Mouse (Mus musculus): ENCODE data around the gene Aqp5. TPM values are rescaled to one million over a fixed set of nuclear protein-coding genes. Genes with fewer than 3 reads are reported as not detected.

Gene Aqp5
- polyA plus RNA-seq, 1 experiment from 2014 or later: 0.15 TPM

DNA sequence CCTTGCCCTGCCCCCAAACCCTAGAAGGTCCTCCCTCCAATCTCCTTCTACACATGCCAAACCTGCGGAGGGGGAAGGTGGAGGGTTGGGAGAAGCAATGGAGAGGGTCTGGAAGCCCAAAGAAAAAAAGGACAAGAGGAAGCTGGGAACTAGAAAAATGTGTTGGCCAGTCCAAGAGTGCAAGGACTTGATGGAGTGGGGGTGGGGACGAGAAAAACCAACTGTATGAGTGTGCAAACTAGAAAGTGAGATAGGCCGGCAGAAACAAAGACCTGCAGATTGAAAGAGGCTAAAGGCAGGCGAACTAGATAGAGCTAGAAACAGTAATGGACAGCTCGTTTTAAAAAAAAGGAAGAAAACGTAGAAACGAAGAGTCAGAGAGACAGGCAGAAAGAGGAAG, 878 bp upstream of the Aqp5 start:
- H3K4me2 ChIP-seq (ENCODE audit: low read length): no peak overlapping the region
- H3K4me3 ChIP-seq (ENCODE audit: low read depth, low read length): no peak overlapping the region
- no peaks in the 10 kb centered on the region for H3K36me3 ChIP-seq (ENCODE audit: control insufficient read depth, insufficient read depth, low read length)
- H3K4me1 ChIP-seq (ENCODE audit: control insufficient read depth, insufficient read depth, low read length): peaks cover 7% of the 10 kb centered on the region
- no peak for DNase-seq (ENCODE audit: low spot score)
- no peaks in the 10 kb centered on the region for H3K9me3 ChIP-seq (replicated peaks; ENCODE audit: control insufficient read depth, low read length)
- H3K9ac ChIP-seq (ENCODE audit: low read length): no peak overlapping the region
- H3K27me3 ChIP-seq (replicated peaks; ENCODE audit: control insufficient read depth, insufficient read depth, low read length): peaks cover 94% of the 10 kb centered on the region
- no peak overlapping the region for H3K27ac ChIP-seq (ENCODE audit: low read depth, low read length)
- 10% methylated on average over 7 of the region's 7 CpGs for WGBS
- no peak for ATAC-seq

DNA sequence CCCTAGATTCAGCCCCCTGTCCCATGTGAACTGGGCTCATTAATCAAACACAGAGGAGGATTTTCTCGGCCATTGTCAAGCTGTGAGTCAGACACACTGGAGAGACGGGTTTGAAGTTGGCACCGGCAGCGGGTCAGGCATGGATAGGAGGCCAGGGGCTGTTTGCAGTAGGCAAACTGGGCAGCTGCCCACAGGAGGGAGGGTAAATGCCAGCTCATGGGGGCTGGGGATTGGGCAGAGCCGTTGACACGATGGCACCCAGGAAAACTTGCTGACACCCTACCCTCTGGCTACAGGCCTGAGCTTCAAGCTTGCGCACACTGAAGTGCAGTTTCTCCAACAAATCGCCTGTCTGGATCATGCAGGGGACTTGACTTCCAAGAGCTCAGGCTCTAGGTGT, 1.6 kb downstream of the Aqp5 start:
- Histone ChIP-seq H3K9ac (ENCODE audit: low read length) (no peak overlapping the region), H3K4me1 (ENCODE audit: control insufficient read depth, insufficient read depth, low read length) (0 out of 2 replicates have a peak, but pooled peaks cover 4% of the 10 kb centered on the region), H3K9me3 (replicated peaks; ENCODE audit: control insufficient read depth, low read length) (no peaks in the 10 kb centered on the region), H3K27me3 (replicated peaks; ENCODE audit: control insufficient read depth, insufficient read depth, low read length) (peaks cover 76% of the 10 kb centered on the region), H3K4me3 (ENCODE audit: low read depth, low read length) (no peak overlapping the region), H3K36me3 (ENCODE audit: control insufficient read depth, insufficient read depth, low read length) (no peaks in the 10 kb centered on the region), H3K4me2 (ENCODE audit: low read length) (no peak overlapping the region), H3K27ac (ENCODE audit: low read depth, low read length) (no peak overlapping the region)
- DNase-seq (ENCODE audit: low spot score): no peak
- WGBS: 53% methylated on average over 8 of the region's 8 CpGs
- no peak for ATAC-seq

DNA sequence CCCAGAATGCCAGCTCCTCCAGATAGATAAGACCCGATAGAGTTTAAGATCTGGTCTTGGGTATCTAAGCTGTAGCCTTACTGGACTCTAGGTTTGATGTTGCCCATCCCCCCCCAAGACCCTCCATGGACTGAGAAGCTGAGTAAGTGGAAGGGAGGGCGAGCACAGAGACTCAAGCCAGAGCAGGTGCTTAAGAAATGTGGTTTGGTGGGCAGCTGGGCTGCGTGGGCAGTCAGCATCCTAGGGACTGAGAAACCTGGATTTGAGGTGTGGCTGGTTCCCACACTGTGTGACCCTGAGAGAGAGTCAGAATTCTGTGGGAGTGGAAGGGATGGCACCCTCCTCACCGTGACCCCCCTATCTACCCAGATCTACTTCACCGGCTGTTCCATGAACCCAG, 2.3 kb downstream of the Aqp5 start:
- WGBS: 87% methylated on average over 5 of the region's 5 CpGs
- Histone ChIP-seq H3K4me1 (ENCODE audit: control insufficient read depth, insufficient read depth, low read length) (0 out of 2 replicates have a peak, but pooled peaks cover 4% of the 10 kb centered on the region), H3K27ac (ENCODE audit: low read depth, low read length) (no peak overlapping the region), H3K36me3 (ENCODE audit: control insufficient read depth, insufficient read depth, low read length) (no peaks in the 10 kb centered on the region), H3K9me3 (replicated peaks; ENCODE audit: control insufficient read depth, low read length) (no peaks in the 10 kb centered on the region), H3K4me2 (ENCODE audit: low read length) (no peak overlapping the region), H3K4me3 (ENCODE audit: low read depth, low read length) (no peak overlapping the region), H3K9ac (ENCODE audit: low read length) (no peak overlapping the region), H3K27me3 (replicated peaks; ENCODE audit: control insufficient read depth, insufficient read depth, low read length) (peaks cover 70% of the 10 kb centered on the region)
- ATAC-seq (no peak), DNase-seq (ENCODE audit: low spot score) (no peak)

DNA sequence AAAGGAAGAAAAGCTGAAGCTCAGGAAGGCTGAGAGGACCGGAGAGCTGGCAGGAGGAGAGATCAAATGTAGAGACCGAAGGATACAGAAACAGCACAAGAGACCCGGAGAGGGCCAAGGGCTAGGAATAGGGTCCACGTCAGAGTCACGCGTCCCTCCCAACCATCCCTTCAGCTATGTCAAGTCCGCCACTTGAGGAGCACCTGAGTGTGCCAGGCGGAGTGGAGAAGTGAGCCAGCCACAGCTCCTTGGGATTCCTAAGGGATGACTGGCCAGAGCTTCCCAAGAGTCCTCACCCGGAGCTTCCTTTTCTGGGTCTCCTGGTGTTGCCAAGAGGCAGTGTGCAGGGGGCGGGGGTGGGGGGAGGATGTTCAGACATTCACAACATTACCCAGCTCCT, 4.4 kb downstream of the Aqp5 start:
- Histone ChIP-seq H3K4me1 (ENCODE audit: control insufficient read depth, insufficient read depth, low read length) (0 out of 2 replicates have a peak, but pooled peaks cover 4% of the 10 kb centered on the region), H3K27ac (ENCODE audit: low read depth, low read length) (no peak overlapping the region), H3K4me3 (ENCODE audit: low read depth, low read length) (no peak overlapping the region), H3K9ac (ENCODE audit: low read length) (no peak overlapping the region), H3K9me3 (replicated peaks; ENCODE audit: control insufficient read depth, low read length) (no peaks in the 10 kb centered on the region), H3K27me3 (replicated peaks; ENCODE audit: control insufficient read depth, insufficient read depth, low read length) (peaks cover 50% of the 10 kb centered on the region), H3K36me3 (ENCODE audit: control insufficient read depth, insufficient read depth, low read length) (no peaks in the 10 kb centered on the region), H3K4me2 (ENCODE audit: low read length) (no peak overlapping the region)
- no peak for DNase-seq (ENCODE audit: low spot score)
- no peak for ATAC-seq
- 87% methylated on average over 10 of the region's 10 CpGs for WGBS

DNA sequence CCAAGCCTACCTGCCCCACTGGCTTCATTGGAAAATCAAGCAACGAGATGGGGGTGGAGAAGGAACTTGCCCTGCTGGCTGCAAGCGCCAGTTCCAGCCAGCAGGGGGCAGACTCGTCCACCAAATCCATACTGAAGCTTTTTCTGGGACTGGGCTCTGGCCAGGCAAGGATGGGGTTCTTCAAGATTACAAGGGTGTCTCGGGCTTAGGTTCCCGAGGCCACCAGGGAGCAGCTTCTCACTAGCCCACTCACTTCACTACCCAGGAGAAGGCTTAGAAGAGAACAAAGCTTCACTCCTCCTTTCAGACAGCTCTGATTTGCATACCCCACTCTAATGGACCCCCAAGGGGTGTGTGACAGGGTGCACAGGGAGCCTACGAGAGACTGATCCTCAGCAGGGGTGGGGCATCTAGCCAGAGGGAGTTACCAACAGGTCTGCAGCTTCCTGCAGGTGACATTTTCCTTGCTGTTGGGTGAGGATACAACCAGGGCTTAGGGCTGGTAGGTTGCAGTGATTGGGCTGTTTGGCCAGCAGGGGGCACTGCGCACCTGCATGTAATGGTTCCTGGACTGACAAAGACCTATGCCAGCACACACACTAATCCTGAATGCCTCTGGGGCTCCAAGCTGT, 5.6 kb downstream of the Aqp5 start:
- Histone ChIP-seq H3K4me2 (ENCODE audit: low read length) (peak overlapping the region; percentile 31), H3K4me3 (ENCODE audit: low read depth, low read length) (no peak overlapping the region), H3K27ac (ENCODE audit: low read depth, low read length) (no peak overlapping the region), H3K36me3 (ENCODE audit: control insufficient read depth, insufficient read depth, low read length) (no peaks in the 10 kb centered on the region), H3K9ac (ENCODE audit: low read length) (peak overlapping the region; percentile 41), H3K9me3 (replicated peaks; ENCODE audit: control insufficient read depth, low read length) (no peaks in the 10 kb centered on the region), H3K4me1 (ENCODE audit: control insufficient read depth, insufficient read depth, low read length) (no peaks in the 10 kb centered on the region), H3K27me3 (replicated peaks; ENCODE audit: control insufficient read depth, insufficient read depth, low read length) (peaks cover 38% of the 10 kb centered on the region)
- DNase-seq (ENCODE audit: low spot score): peak; percentile 93
- WGBS: 0% methylated on average over 7 of the region's 7 CpGs
- peak; percentile 94 for ATAC-seq

DNA sequence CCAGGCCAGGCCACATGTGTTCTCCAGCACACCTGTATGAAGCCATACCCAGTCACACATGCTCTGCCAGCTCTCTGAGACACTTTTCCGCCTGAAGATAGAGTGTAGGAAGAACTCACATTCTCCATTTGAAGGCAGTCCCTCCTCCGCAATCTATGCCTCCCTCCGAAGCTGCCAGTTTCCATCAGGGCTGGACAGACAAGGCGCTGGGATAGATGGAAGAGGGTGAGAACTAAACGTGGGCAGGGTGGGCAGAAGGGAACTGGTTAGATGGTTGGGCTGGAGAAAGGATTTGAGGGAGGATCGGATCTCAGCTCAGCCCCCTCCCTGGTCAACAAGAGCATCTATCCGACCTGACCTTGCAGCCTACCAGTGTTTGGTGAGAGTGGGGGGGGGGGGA, 6.3 kb downstream of the Aqp5 start:
- no peak overlapping the region for H3K27ac ChIP-seq (ENCODE audit: low read depth, low read length)
- H3K9ac ChIP-seq (ENCODE audit: low read length): no peak overlapping the region
- 55% methylated on average over 7 of the region's 7 CpGs for WGBS
- no peaks in the 10 kb centered on the region for H3K9me3 ChIP-seq (replicated peaks; ENCODE audit: control insufficient read depth, low read length)
- no peak for ATAC-seq
- H3K4me3 ChIP-seq (ENCODE audit: low read depth, low read length): no peak overlapping the region
- H3K36me3 ChIP-seq (ENCODE audit: control insufficient read depth, insufficient read depth, low read length): no peaks in the 10 kb centered on the region
- peaks cover 3% of the 10 kb centered on the region; the same call in 1 of the 2 replicates for H3K4me1 ChIP-seq (ENCODE audit: control insufficient read depth, insufficient read depth, low read length)
- H3K27me3 ChIP-seq (replicated peaks; ENCODE audit: control insufficient read depth, insufficient read depth, low read length): peaks cover 31% of the 10 kb centered on the region
- no peak overlapping the region for H3K4me2 ChIP-seq (ENCODE audit: low read length)
- no peak for DNase-seq (ENCODE audit: low spot score)

DNA sequence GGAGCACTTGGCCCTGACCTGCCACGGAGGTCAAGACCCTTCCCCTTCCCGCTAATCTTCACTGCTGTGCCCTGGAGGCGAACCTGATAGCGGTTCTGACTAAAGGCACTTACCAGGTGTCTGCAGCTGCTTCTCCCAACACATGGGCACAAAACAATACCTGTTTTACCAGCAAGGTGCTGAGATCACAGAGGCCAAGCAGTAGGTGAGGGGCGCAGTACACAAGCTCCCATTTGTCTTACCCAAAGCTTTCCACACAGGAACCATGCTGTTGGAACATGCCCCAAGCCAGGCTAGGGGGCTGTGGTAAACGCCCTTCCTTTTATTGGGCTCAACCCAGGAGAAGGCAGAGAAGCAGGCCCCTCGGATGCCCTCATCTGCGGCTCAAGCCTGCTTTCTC, 7.0 kb downstream of the Aqp5 start:
- DNase-seq (ENCODE audit: low spot score) (no peak), ATAC-seq (no peak)
- WGBS: 61% methylated on average over 8 of the region's 8 CpGs
- H3K27me3 ChIP-seq (replicated peaks; ENCODE audit: control insufficient read depth, insufficient read depth, low read length): peaks cover 23% of the 10 kb centered on the region
- no peak overlapping the region for H3K4me2 ChIP-seq (ENCODE audit: low read length)
- no peaks in the 10 kb centered on the region for H3K36me3 ChIP-seq (ENCODE audit: control insufficient read depth, insufficient read depth, low read length)
- no peak overlapping the region for H3K9ac ChIP-seq (ENCODE audit: low read length)
- H3K4me3 ChIP-seq (ENCODE audit: low read depth, low read length): no peak overlapping the region
- peaks cover 3% of the 10 kb centered on the region; the same call in 1 of the 2 replicates for H3K4me1 ChIP-seq (ENCODE audit: control insufficient read depth, insufficient read depth, low read length)
- no peak overlapping the region for H3K27ac ChIP-seq (ENCODE audit: low read depth, low read length)
- H3K9me3 ChIP-seq (replicated peaks; ENCODE audit: control insufficient read depth, low read length): no peaks in the 10 kb centered on the region

DNA sequence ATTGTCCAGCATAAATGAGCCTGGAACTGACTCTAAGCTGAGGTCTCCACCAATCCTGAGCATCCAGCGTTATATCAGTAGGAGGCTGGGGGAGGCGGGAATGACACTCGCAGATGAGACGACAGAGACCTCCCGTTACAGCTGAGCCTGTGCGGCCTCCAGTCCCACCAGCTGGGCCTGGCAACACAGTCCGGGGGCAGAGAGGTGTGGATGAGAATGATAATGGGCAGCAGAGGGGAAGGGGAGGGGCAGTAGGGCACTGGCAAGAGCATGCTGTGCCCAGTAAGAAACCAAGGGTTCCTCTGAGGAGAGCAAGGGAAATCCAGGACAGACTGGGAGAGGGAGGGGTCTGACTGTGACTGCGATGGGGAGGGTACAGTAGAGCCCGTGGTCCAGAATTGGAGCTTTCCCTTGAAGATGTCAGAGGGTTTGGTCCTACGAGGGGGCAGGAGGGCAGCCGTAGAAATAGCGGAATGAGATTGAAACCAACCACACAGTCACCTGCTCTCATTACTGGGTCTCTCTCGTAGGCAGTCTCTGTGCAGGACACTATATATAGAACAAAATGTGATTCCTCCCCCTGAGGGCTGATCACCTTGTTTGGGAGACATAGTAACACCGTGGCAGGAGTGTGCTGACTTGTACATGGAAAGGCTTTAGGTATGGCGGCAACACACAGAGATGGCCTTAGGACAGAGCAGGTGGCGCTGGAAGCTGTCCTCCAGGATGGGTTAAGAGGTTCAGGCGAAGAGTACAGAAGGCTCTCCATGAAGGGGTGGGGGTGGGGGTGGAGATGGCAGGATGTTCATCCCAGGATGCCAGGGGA, 8.9 kb downstream of the Aqp5 start:
- Histone ChIP-seq H3K4me1 (ENCODE audit: control insufficient read depth, insufficient read depth, low read length) (peaks cover 3% of the 10 kb centered on the region; the same call in 1 of the 2 replicates), H3K9ac (ENCODE audit: low read length) (no peak overlapping the region)
- DNase-seq (ENCODE audit: low spot score): no peak

More for the DNA sequence above, 8.9 kb downstream of the Aqp5 start:
- no peak overlapping the region for H3K27ac ChIP-seq (ENCODE audit: low read depth, low read length)
- no peak overlapping the region for H3K4me3 ChIP-seq (ENCODE audit: low read depth, low read length)
- no peaks in the 10 kb centered on the region for H3K9me3 ChIP-seq (replicated peaks; ENCODE audit: control insufficient read depth, low read length)
- WGBS: 54% methylated on average over 17 of the region's 17 CpGs
- H3K4me2 ChIP-seq (ENCODE audit: low read length): no peak overlapping the region
- peaks cover 5% of the 10 kb centered on the region; the same call in 1 of the 2 replicates for H3K27me3 ChIP-seq (replicated peaks; ENCODE audit: control insufficient read depth, insufficient read depth, low read length)
- H3K36me3 ChIP-seq (ENCODE audit: control insufficient read depth, insufficient read depth, low read length): no peaks in the 10 kb centered on the region
- ATAC-seq: no peak
